Mouse (Mus musculus) forebrain, embryonic 14.5 days (tissue): ENCODE data around the gene Gdf3. TPM values are rescaled to one million over a fixed set of nuclear protein-coding genes. Genes with fewer than 3 reads are reported as not detected.

Experiments
- ATAC-seq: fragments of 200-750 bp; cut with Nextera tagmentation; 2 replicates; pipeline ENCODE4 v1.8.0; 2017; ENCODE audit warnings: mild to moderate bottlenecking, moderate library complexity
- DNase-seq: peaks from one replicate; pipeline ENCODE4 v3.0.0-alpha.2; 2015; ENCODE audit warnings: low spot score
- H3K27ac ChIP-seq: fragments of 300-500 bp; sonication (generic); 2 replicates; pipeline ENCODE4 v1.5.1; 2014; ENCODE audit warnings: low read depth, mild to moderate bottlenecking, control low read depth, low read length, moderate library complexity
- H3K27me3 ChIP-seq: fragments of 300-500 bp; sonication (generic); replicated peaks from 2 replicates; pipeline ENCODE4 v1.6.1; 2014; ENCODE audit warnings: low read length, control low read depth, mixed read lengths; ENCODE audit not compliant: control insufficient read depth, insufficient read depth
- H3K36me3 ChIP-seq: fragments of 300-500 bp; sonication (generic); 2 replicates; pipeline ENCODE4 v1.6.1; 2014; ENCODE audit warnings: low read length, control low read depth; ENCODE audit not compliant: control insufficient read depth, insufficient read depth
- H3K4me1 ChIP-seq: fragments of 300-500 bp; sonication (generic); 2 replicates; pipeline ENCODE4 v1.6.1; 2014; ENCODE audit warnings: antibody characterized with exemption, low read length, control low read depth; ENCODE audit not compliant: control insufficient read depth, insufficient read depth
- H3K4me2 ChIP-seq: fragments of 300-500 bp; sonication (generic); 2 replicates; pipeline ENCODE4 v1.6.1; 2014; ENCODE audit warnings: mild to moderate bottlenecking, control low read depth, low read length
- H3K4me3 ChIP-seq: fragments of 300-500 bp; sonication (generic); 2 replicates; pipeline ENCODE4 v1.5.1; 2014; ENCODE audit warnings: low read depth, low read length, control low read depth
- H3K9ac ChIP-seq: fragments of 300-500 bp; sonication (generic); 2 replicates; pipeline ENCODE4 v1.6.1; 2014; ENCODE audit warnings: mild to moderate bottlenecking, low read length, control low read depth, moderate library complexity
- H3K9me3 ChIP-seq: fragments of 300-500 bp; sonication (generic); replicated peaks from 2 replicates; pipeline ENCODE4 v1.6.1; 2016; ENCODE audit warnings: low read length, control low read depth, mixed read lengths; ENCODE audit not compliant: control insufficient read depth
- WGBS: fragments of 180-500 bp; shearing (Covaris S2); extraction: QIAGEN DNeasy Blood & Tissue Kit; methylation state at CpG from one replicate; pipeline ENCODE4 v1.1.7; 2014; 5-methylcytosine and 5-hydroxymethylcytosine counted together
- polyA plus RNA-seq: library from polyadenylated mRNA; unstranded; fragments of >200 nt; fragmentation: Nextera tagmentation; extraction: Ambion mirVana; gene quantifications from 2 replicates; pipeline ENCODE4 v1.2.1, GENCODE M21; 2014

Gene Gdf3
- polyA plus RNA-seq, 1 experiment from 2014 or later, result not detected

- no peak overlapping the region for H3K27ac ChIP-seq
- H3K9me3 ChIP-seq, result no peaks in the 10 kb centered on the region
- no peaks in the 10 kb centered on the region for H3K36me3 ChIP-seq
- H3K27me3 ChIP-seq, result no peaks in the 10 kb centered on the region
- ATAC-seq (no peak), DNase-seq (no peak)
- WGBS, result 85% methylated on average over 3 of the region's 3 CpGs
- H3K4me1 ChIP-seq, result no peaks in the 10 kb centered on the region
- H3K9ac ChIP-seq, result peak overlapping the region; percentile 57
- peak overlapping the region; percentile 54 for H3K4me2 ChIP-seq
- no peak overlapping the region for H3K4me3 ChIP-seq
Measured at GRCm38 (mm10) chr6:122601615-122602014, 8.3 kb downstream of the Gdf3 start.

DNA sequence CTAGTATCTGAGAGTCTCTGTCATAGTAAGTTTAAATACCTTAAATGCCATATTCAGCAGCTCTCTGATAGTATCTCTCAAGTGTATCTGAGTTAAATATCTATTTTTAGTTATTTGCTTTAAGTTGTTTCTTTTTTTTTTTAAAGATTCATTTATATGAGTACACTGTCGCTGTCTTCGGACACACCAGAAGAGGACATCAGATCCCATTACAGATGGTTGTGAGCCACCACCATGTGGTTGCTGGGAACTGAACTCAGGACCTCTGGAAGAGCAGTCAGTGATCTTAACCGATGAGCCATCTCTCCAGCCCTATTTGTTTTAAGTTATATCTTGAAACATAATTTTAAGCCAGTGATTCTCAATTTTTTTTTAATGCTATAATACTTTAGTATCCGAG is 8.9 kb downstream of the Gdf3 start:
- Histone ChIP-seq H3K9me3 (no peaks in the 10 kb centered on the region), H3K27ac (no peak overlapping the region), H3K9ac (no peak overlapping the region), H3K27me3 (no peaks in the 10 kb centered on the region), H3K4me1 (no peaks in the 10 kb centered on the region), H3K36me3 (no peaks in the 10 kb centered on the region), H3K4me2 (no peak overlapping the region), H3K4me3 (no peak overlapping the region)
- 92% methylated on average over 4 of the region's 4 CpGs for WGBS
- DNase-seq (no peak), ATAC-seq (no peak)

- H3K36me3 ChIP-seq, result no peaks in the 10 kb centered on the region
- ATAC-seq (no peak), DNase-seq (peak; percentile 23)
- no peak overlapping the region for H3K4me2 ChIP-seq
- H3K4me1 ChIP-seq, result no peaks in the 10 kb centered on the region
- 71% methylated on average over 7 of the region's 7 CpGs for WGBS
- no peaks in the 10 kb centered on the region for H3K9me3 ChIP-seq
- H3K27ac ChIP-seq, result no peak overlapping the region
- H3K27me3 ChIP-seq, result no peaks in the 10 kb centered on the region
- no peak overlapping the region for H3K4me3 ChIP-seq
- no peak overlapping the region for H3K9ac ChIP-seq
Measured at GRCm38 (mm10) chr6:122600066-122600646, 9.7 kb downstream of the Gdf3 start.

- WGBS, result 91% methylated on average over 9 of the region's 9 CpGs
- ATAC-seq (no peak), DNase-seq (no peak)
- H3K27ac ChIP-seq, result no peak overlapping the region
- H3K9me3 ChIP-seq, result no peaks in the 10 kb centered on the region
- H3K4me3 ChIP-seq, result no peak overlapping the region
- no peak overlapping the region for H3K9ac ChIP-seq
- H3K4me2 ChIP-seq, result no peak overlapping the region
- H3K4me1 ChIP-seq, result no peaks in the 10 kb centered on the region
- H3K27me3 ChIP-seq, result no peaks in the 10 kb centered on the region
- no peaks in the 10 kb centered on the region for H3K36me3 ChIP-seq
Measured at GRCm38 (mm10) chr6:122599054-122599737, 10.7 kb downstream of the Gdf3 start.

GRCm38 (mm10) chr6:122598436-122598835 is 11.5 kb downstream of the Gdf3 start:
- peak; percentile 27; the same call in 1 of the 2 replicates for ATAC-seq

DNA sequence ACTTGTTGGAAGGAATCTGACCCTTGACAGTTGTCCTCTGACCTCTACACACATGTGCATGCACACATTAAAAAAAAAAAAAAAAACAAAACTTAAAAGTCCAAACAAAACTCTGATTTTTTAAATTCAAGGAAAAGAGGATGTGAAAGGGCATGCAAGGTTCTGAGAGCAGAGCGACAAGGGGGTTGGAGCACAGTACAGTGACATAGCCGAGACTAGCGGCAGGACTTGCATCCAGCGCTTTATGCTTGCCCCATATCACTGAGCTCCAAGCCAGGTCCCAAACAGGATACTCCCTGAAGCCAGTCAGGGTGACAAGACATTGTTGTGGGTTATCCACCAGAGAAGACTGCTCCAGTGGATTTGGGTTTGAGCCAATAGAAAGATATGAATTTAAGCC is 11.9 kb downstream of the Gdf3 start:
- H3K4me1 ChIP-seq, result no peaks in the 10 kb centered on the region
- DNase-seq (no peak), ATAC-seq (no peak)
- no peak overlapping the region for H3K27ac ChIP-seq
- 92% methylated on average over 4 of the region's 4 CpGs for WGBS
- H3K9me3 ChIP-seq, result no peaks in the 10 kb centered on the region
- H3K27me3 ChIP-seq, result no peaks in the 10 kb centered on the region
- no peaks in the 10 kb centered on the region for H3K36me3 ChIP-seq
- no peak overlapping the region for H3K9ac ChIP-seq
- H3K4me2 ChIP-seq, result no peak overlapping the region
- no peak overlapping the region for H3K4me3 ChIP-seq

More at GRCm38 (mm10) chr6:122598436-122598835, 11.5 kb downstream of the Gdf3 start:
- Histone ChIP-seq H3K27ac (no peak overlapping the region), H3K36me3 (no peaks in the 10 kb centered on the region), H3K9me3 (no peaks in the 10 kb centered on the region), H3K27me3 (no peaks in the 10 kb centered on the region), H3K4me2 (no peak overlapping the region), H3K9ac (no peak overlapping the region), H3K4me3 (no peak overlapping the region), H3K4me1 (no peaks in the 10 kb centered on the region)
- DNase-seq, result peak; percentile 55
- WGBS, result 42% methylated on average over 6 of the region's 6 CpGs

- no peaks in the 10 kb centered on the region for H3K9me3 ChIP-seq
- H3K27ac ChIP-seq, result no peak overlapping the region
- H3K36me3 ChIP-seq, result no peaks in the 10 kb centered on the region
- no peak for DNase-seq
- no peaks in the 10 kb centered on the region for H3K27me3 ChIP-seq
- no peak overlapping the region for H3K4me2 ChIP-seq
- 91% methylated on average over 7 of the region's 7 CpGs for WGBS
- H3K4me3 ChIP-seq, result no peak overlapping the region
- no peak overlapping the region for H3K9ac ChIP-seq
- no peaks in the 10 kb centered on the region for H3K4me1 ChIP-seq
- ATAC-seq, result no peak
Measured at GRCm38 (mm10) chr6:122596608-122597007, 13.3 kb downstream of the Gdf3 start.

- no peaks in the 10 kb centered on the region for H3K9me3 ChIP-seq
- peak; percentile 52 for DNase-seq
- H3K36me3 ChIP-seq, result no peaks in the 10 kb centered on the region
- 36% methylated on average over 7 of the region's 7 CpGs for WGBS
- no peaks in the 10 kb centered on the region for H3K27me3 ChIP-seq
- no peak overlapping the region for H3K9ac ChIP-seq
- H3K4me3 ChIP-seq, result no peak overlapping the region
- H3K4me1 ChIP-seq, result no peaks in the 10 kb centered on the region
- 0 out of 2 replicates have a peak, but pooled peaks have one; percentile 30 for ATAC-seq
- H3K27ac ChIP-seq, result no peak overlapping the region
- no peak overlapping the region for H3K4me2 ChIP-seq
Measured at GRCm38 (mm10) chr6:122595637-122596036, 14.2 kb downstream of the Gdf3 start.

- Histone ChIP-seq H3K27ac (no peak overlapping the region), H3K4me1 (no peaks in the 10 kb centered on the region)
- ATAC-seq, result no peak
Measured at GRCm38 (mm10) chr6:122592905-122593304, 17.0 kb downstream of the Gdf3 start.

More at GRCm38 (mm10) chr6:122592905-122593304, 17.0 kb downstream of the Gdf3 start:
- 86% methylated on average over 2 of the region's 2 CpGs for WGBS
- Histone ChIP-seq H3K4me3 (no peak overlapping the region), H3K9ac (no peak overlapping the region), H3K4me2 (no peak overlapping the region), H3K9me3 (no peaks in the 10 kb centered on the region), H3K36me3 (no peaks in the 10 kb centered on the region), H3K27me3 (no peaks in the 10 kb centered on the region)
- DNase-seq, result no peak
